Mouse (Mus musculus) left cerebral cortex, postnatal 25 days (tissue): ENCODE data around the gene Grb7. TPM values are rescaled to one million over a fixed set of nuclear protein-coding genes. Genes with fewer than 3 reads are reported as not detected.
A peak's percentile ranks its signal among the peaks of the same experiment; 100 is the strongest.

Source experiments
- DNase-seq, 2 experiments: peaks; one replicate each; pipeline ENCODE4 v3.0.0; 2022; ENCODE audit warnings: low spot score in 2 of 2, mixed read lengths in 1 of 2
- intact Hi-C: fragments of 180-260 bp; cut with DNase I; formaldehyde crosslinking; loops from one replicate; pipeline ENCODE4 v1.15.1; 2025
- total RNA-seq, 2 experiments: library from RNA; stranded (reverse); gene quantifications; 2 replicates each; pipeline ENCODE4 v1.2.3; 2021

Grb7 gene
- total RNA-seq, 2 experiments from 2014 or later = 2.4 to 2.7 TPM

DNA sequence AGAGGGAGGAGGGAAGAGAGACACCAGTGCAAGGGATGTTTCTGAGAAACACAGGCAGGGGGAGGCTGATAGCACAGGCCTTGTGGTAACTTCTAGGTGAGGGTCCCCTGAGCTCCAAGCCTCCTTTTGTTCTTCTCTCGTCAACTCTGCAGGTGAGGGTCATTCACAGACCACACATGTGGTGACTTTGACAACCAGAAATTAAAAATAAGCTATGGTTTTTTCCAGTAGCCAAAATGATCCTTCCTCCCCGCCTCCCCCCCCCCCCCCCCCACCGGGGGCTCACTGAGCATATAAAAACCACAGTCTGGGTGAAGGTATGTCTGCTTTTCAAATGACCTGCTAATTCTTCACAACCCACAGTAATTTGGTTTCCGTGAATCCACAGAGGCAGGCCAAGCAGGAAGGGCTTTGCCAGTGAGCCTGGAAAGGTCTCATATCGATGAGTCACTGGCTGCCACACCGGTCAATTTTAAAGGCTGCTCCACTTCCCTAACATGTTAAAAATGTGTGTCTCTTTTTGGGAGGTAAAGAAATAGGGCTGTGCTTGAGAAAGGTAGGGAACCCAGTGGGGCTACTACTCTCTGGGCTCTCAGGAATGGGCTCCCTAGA lies 15.0 kb downstream of the Grb7 start:
- DNase-seq = no peak
- intact Hi-C loops = no loop called here

DNA sequence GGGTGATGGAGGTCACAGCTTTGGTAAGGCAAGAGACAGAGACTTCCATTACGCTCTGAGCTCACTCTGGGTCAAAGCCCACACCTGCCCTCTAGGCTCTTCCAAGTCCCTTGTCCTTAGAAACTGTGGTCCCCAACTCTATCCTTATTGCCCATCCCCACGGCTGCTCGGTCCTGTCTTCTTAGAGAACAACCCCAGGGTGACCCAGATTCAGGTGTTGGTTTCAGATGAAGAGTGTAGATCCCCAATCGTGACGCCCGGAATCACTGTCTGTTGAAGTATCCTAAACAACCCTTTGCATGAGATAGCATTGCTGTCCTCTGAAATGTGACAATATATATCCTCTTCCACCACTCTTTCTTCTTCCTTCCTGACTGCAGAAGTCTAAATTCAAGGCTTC lies 16.1 kb downstream of the Grb7 start:
- DNase-seq = no peak
- intact Hi-C loops = no loop called here

DNA sequence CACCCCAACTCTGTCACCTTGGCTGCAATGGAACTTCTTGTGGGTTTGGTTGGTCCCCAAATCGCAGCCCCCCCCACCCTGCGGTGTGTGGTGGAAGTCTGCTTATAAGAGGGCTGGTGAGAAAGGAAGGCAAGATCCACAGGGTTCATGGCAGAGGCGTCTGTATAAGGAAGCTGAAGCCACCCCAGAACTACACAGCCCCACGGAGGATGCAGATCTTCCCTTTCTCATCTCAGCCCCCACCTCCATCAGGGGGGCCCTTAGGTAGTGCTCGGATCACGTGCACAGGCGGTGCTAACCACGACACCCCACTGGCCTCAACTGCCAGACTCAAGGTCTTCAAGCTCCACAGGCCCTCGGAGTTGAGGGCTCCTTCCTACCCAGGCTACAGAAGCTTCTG lies 17.7 kb downstream of the Grb7 start:
- no peak for DNase-seq
- intact Hi-C loops = no loop called here

DNA sequence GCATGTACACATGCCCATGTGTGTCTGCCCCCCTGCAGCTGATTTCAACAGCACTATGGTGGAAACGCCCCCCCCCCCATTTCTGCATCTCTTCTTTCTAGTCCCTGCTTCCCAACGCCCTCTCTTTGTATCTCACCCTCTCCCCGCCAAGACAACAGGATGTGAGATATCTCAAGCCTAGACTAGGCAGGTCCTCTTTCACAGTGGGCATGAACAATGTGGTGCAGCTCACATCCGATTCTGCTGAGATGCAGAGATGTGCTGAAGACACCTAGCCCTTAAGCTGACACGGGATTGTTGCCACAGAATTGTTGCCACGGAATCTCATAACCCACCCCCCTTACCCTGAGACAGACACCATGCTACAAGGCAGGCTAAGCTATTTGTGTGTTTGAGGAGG lies 18.3 kb downstream of the Grb7 start:
- DNase-seq = peak in 1 of 2 experiments; percentile 15
- intact Hi-C loops = no loop called here

DNA sequence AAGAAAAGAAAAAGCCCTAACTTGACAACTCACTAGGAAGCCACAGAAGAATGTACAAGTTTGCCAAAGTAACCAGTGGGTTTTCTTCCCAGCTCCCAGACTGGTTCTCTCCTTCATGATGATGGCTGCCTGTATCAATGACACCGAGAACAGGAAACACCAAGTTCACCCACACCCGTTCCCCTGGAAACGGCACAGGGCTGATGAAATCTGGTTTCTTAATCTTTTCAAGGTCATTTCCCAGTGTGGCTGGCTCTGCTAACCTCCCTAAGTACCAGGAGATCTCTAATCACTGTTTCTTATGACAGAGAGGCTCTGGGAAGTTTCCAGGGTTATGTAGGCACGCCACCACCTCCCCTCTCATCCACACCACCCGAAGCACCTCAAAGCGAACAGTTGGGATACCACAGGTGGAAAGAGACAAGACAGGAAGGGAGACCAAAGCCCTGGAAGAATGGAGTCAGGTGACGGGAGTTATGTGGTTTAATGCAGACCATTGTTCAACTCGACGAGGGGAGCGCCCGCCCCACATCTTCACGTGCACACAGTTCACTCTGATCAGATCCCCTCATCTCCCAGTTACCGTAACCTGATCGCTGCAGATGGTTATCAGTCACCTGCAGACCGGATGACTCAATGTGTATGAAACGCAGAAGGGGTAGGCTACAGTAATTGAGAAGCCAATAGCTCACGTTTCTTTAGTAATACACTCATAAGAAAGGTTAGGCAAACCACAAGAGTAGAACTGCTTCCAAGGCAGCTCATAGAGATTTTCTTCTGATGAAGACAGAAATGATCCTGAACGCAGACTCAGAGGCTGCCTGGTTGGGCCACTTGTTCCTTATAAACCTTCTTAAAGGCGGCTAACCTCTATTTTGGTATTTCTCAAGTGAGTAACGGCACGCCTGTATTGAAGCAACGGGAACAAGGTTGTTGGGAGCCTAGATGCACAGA lies 23.8 kb downstream of the Grb7 start:
- no peak for DNase-seq

DNA sequence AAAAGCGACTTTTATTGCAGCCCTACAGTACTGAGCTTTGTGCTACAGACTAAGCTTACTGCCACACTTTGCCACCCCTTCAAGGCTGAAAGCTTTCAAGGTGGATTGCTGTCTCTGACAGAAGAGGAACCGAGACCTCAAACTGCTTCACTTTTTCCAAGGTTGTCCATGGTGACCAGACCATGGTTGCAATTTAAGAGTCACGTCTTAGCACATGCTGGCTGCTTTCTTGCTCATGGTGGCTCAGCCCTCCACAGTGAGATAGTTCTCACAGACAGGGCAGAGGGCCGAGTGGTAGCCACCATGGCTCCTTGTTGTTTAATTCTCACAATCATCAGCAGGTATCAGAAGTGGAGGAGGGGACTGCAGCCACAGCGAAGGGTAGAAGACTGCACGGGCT lies 24.6 kb downstream of the Grb7 start:
- no peak for DNase-seq
- intact Hi-C loops = no loop called here

More for the DNA sequence above, 23.8 kb downstream of the Grb7 start:
- intact Hi-C loops = no loop called here

DNA sequence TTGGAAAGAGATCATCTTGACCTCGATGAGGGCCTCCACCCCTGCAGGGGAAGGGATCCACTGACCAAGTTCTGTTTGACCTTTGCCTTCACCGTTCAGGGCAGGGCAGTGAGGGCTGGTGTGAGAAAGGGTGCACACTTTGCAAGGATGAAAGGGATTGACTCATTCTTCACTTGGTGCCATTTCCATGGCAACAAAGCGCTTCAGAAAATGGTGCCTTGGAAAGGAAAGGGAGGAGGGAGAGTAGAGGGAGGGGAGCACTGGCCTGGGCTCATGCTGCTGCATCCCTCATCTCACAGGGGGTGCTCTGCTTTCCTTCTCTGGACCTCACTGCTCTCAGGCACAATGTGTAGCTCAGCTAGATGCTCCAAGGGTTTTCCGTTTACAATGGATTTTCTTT lies 26.5 kb downstream of the Grb7 start:
- no peak for DNase-seq
- intact Hi-C loops = no loop called here

DNA sequence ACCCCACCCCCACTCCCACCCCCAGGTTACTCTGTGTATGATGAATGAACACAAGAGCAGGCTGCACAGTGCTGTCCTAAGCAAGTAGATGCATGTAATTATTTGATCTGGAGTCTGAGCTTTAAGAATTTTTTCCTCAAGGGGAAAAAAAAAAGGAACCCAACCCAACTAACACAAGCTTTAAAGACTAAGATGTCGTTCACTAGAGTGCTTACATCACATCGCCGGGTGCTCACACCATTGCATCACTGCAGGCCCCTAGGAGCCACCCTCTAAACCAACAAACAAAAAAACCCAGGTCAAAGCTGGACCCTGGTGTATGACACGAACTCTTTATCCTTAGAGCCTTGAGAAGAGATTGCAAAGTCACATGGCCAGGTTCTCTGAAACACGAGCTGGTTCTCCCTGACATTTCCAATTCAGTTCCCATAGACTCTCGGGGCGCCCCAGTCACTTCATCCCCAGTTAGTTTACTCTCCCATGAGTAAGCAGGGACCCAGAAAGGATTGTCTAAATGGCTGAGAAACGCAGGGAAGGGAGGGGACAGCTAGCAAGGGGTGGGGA lies 27.8 kb downstream of the Grb7 start:
- no peak for DNase-seq
- intact Hi-C loops = no loop called here

DNA sequence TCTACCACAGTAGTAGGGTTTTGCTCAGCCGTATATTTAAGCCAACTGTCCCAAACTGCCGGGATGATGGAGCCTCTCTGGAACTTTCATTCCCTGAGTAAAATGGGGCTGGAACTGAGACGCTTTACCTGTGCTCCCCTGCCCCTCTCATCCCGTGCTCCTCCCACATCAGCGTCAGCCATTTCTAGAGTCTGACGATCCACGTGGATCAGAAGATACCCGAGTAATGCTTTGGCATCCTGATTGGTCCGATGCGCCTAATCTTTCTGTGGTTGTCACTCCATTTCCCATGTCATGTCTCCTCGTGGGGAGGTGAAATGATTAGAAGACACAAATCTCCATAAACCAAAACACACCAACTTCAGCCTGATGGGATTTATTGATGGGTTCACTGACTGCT lies 28.8 kb downstream of the Grb7 start:
- intact Hi-C loops = no loop called here
- no peak for DNase-seq

DNA sequence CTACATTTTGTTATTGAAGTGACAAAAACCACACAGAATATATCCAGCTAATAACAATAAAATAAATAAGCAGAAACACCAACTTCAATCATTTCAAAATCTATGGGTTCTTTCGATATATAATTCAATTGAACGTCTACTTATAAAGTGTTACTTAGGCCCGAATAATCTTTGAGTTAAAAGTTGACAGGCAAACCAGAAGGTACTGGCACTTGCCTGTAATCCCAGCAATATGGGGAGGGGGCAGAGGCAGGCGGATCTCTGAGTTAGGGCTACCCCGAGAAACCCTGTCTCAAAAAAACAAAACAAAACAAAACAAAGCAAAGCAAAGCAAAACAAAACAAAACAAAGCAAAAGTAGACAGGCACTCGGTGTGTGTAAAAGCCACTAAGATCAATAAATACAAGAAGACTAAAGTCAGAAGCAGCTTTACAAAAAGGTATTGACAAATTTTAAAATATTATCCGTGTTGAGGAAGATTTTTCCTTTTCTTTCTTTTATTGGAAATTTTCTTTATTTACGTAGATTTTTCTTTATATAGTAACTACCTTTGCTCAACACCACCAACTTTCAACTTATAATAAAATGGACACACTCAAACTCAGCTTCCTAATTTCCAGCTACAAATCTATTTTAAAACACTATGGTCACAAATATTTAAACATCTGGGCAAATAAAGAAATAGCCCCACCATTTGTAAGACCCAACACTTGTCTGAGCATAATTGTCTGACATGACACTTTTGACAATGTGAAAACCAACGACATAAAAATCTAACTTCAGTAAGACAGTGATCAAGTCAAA lies 29.6 kb downstream of the Grb7 start:
- DNase-seq = no peak
- intact Hi-C loops = no loop called here

DNA sequence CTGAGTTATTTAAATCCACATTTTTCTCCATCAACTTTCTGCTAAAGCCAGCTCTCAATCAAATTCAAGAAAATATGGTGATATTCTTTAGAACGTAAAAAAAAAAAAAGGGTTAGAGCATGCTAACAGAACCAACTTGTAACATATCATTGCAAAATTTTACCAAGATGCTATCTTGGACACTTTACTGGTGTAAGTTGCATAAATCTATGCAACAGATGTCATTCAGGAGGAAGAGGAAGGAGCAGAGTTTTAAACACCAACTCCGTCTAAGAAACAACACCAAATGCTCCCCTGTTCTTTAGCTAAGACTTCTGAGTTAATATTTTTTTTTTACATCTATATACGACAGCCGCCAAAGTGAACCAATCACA lies 30.2 kb downstream of the Grb7 start:
- intact Hi-C loops = no loop called here
- no peak for DNase-seq

DNA sequence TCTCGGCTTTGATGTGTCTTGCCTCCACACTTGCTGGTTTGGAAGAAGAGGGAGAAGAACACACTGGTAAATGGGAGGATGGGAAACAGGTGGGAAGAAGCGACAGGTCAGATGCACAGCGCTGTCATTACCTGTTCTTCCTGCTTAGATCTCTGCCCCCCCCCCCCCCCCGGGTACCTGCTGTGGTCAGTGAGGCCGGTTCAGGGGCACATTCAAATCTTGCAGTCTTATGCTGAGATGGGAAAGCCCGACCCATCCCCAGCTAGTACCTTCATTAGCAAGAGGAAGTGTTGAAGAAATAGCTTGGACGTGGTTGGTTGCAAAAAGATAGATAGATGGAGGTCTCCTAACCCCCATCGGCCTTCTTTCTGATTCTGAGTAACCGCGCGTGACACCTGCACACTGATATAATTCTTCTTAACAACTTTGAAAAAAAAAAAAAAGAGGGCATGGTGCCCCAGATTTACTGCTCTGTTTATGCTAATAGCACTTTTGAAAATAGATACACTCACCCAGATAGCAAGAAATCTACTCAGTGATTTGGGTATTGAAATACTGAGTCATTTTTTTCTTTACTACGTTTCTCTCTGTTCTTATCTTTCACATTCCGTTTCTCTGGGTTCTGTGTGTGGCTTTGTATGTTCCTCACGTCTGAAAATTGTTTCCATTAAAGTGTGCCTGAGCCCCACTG lies 31.0 kb downstream of the Grb7 start:
- intact Hi-C loops = no loop called here
- no peak for DNase-seq

DNA sequence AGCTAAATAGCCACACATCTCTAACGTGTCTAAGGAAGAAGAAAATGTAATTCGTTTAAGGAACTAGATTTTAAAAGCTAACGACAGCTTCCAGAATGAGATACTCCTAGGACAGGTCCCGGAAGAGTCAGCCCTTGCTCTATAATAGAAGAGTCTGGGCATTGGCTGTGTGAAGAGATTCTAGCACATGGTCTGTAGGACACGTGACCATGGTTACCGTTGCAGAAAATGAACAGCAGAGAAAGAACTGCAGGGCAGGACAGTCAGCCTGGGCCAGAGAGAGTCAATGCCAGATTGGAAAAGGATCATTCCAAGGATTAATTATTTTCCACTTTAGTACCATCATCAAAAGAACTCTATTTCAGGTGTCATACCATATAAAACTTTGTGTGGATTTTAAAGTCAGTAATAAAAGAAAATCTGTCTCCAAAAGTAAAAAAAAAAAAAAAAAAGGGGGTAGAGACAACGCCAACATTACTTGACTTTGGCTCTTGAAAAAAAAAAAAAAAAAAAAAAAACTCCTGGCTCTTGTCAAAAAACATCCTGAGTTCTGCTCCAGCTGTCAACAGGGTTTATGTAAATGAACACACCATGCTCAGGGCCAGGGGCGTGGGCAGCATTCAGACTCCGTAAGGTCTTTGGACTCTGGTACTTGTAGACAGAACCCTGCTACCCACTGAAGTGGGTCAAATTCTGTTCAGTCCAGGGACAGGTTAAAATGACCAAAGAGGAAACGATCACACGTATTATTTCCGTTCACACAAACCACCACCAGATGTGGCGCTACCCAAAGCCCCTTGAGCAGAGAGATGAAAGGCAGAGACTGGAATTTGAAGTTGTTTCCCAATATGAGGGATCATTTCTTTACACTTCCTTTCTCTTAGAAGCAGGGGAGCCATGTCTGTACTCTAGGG lies 33.1 kb downstream of the Grb7 start:
- intact Hi-C loops = no loop called here
- DNase-seq = no peak

DNA sequence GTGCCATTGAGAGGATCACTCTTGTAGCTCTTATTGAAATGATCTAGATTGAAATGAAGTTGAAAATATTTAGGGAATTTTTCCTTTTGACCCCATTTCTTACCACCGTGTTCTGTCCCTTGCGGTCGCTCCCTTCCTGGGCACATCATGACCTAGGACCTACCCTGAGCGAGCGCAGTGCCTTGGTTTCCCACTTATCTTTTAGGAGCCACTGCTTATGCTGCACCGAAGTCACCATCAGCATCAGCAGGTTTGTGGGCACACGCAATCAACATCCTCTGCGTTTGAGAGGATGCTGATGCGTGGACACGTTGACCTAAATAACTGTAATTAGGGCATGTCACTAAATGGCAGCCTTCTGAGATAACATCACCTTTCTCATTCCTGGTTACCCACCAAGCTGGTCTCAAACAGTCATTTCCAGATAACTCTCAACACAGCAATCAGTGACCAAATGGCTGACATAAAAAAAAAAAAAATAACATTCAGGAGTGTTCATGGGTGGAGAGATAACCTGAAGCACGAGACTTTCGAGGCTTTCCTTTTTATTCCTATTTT lies 33.8 kb downstream of the Grb7 start:
- intact Hi-C loops = loop anchor here (5.0 kb wide), 1 partner anchor 162 kb away; no protein-coding TSS in a partner anchor
- no peak for DNase-seq

DNA sequence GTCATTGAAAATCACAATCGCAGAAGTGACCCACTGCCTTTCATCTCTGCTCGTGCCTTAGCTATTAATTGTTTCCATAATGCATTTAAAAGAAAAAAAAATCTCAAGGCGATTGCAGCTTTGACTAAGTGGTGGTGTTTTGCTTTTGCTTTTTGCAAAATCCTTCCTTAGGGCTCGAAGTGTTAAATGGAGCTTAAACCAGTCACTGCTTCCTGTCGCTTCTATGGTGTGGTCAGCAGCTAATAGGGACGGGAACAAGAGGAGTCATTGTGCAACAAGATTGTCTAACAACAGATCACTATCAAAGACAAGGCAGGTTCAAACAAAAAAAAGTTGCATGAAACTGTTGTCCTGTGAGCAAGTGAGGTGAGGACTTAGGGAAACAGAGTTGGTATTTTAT lies 35.0 kb downstream of the Grb7 start:
- intact Hi-C loops = loop anchor here (5.0 kb wide), 1 partner anchor 161 kb away; no protein-coding TSS in a partner anchor
- no peak for DNase-seq

DNA sequence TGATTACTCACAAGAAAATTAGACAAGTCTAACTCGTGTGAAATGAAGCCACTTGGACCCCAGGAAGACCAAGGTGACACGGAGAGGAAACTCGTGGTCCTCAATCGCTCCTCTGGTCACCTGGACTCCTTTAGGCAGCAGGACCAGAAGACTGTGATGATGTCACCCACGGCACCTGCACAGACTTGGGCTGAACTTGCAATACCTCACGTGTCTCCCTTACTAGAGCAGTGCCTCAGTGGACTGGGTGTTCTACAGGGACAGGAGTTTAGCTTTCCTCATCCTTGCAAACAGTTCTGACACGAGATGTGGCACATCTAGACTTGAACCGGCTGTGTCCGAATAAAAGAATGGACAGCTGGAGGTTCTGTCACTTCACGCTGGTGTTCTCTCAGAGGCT lies 35.9 kb downstream of the Grb7 start:
- DNase-seq = no peak
- intact Hi-C loops = loop anchor here (5.0 kb wide), 1 partner anchor 160 kb away; no protein-coding TSS in a partner anchor

DNA sequence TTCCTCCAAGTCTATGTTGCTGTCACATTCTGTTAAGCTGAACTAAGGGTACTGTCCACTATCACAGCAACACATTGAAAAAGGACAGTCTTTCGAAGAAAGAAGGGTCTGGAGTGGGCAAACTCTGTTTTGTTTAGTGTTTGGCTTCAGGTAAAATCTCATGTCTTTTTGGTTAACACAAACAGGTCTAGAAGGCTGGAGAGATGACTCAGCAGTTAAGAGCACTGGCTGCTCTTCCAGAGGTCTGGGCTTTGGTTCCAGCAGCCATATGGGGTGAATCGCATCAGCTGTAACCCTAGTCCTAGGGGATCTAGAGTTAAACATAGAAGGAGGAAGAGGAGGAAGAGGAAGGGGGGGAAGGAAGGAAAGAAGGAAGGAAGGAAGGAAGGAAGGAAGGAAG lies 39.6 kb downstream of the Grb7 start:
- DNase-seq = no peak
- intact Hi-C loops = no loop called here

DNA sequence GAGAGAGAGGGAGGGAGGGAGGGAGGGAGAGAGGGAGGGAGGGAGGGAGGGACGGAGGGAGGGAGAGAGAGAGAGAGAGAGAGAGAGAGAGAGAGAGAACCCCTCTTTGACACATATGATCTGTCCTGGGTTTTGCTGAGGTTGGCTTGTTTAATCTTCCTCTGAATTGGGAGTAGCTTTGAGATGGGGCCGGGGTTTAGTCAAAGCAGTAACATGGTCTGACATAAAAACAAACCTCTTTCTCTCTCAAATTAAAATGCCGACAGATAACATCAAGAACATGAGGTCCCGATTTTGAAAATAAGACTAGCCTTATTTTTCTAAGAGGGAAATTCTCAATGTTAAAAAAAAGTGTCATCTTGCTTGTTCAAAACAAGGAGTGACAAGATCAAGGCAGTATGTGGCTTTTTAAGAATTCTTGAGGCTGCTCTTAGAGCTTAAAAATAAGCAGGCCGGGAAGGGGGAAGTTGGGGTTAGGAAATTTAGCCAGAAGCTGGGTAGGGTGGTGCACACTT lies 41.4 kb downstream of the Grb7 start:
- intact Hi-C loops = no loop called here
- DNase-seq = no peak
